Mouse (Mus musculus) forebrain, embryonic 11.5 days (tissue): ENCODE measurements around the gene Tcta. TPM values are rescaled to one million over a fixed set of nuclear protein-coding genes. Genes with fewer than 3 reads are reported as not detected.
A peak's percentile ranks its signal among the peaks of the same experiment; 100 is the strongest.

Source experiments
- ATAC-seq: fragments of 200-750 bp; cut with Nextera tagmentation; replicated peaks from 2 replicates; pipeline ENCODE4 v1.8.0; 2017; ENCODE audit warnings: moderate TSS enrichment; ENCODE audit not compliant: low FRiP score
- DNase-seq: peaks from one replicate; pipeline ENCODE4 v3.0.0-alpha.2; 2017; ENCODE audit warnings: low spot score
- H3K27ac ChIP-seq: fragments of 300-500 bp; sonication (generic); 2 replicates; pipeline ENCODE4 v1.5.1; 2014; ENCODE audit warnings: low read depth, low read length
- H3K27me3 ChIP-seq: fragments of 300-500 bp; sonication (generic); 2 replicates; pipeline ENCODE4 v1.6.1; 2014; ENCODE audit warnings: mild to moderate bottlenecking, low read length, mixed read lengths; ENCODE audit not compliant: control insufficient read depth, insufficient read depth
- H3K36me3 ChIP-seq: fragments of 300-500 bp; sonication (generic); 2 replicates; pipeline ENCODE4 v1.6.1; 2014; ENCODE audit warnings: mild to moderate bottlenecking, low read length, moderate library complexity, mixed read lengths; ENCODE audit not compliant: control insufficient read depth, insufficient read depth
- H3K4me1 ChIP-seq: fragments of 300-500 bp; sonication (generic); replicated peaks from 2 replicates; pipeline ENCODE4 v1.6.1; 2014; ENCODE audit warnings: low read length, mixed read lengths; ENCODE audit not compliant: control insufficient read depth, insufficient read depth
- H3K4me2 ChIP-seq: fragments of 300-500 bp; sonication (generic); 2 replicates; pipeline ENCODE4 v1.6.1; 2014; ENCODE audit warnings: low read depth, mild to moderate bottlenecking, low read length, moderate library complexity, mixed read lengths; ENCODE audit not compliant: severe bottlenecking
- H3K4me3 ChIP-seq: fragments of 300-500 bp; sonication (generic); 2 replicates; pipeline ENCODE4 v1.5.1; 2014; ENCODE audit warnings: low read depth, low read length
- H3K9ac ChIP-seq: fragments of 300-500 bp; sonication (generic); 2 replicates; pipeline ENCODE4 v1.6.1; 2014; ENCODE audit warnings: low read length
- H3K9me3 ChIP-seq: fragments of 300-500 bp; sonication (generic); 2 replicates; pipeline ENCODE4 v1.6.1; 2016; ENCODE audit warnings: low read length, mixed read lengths; ENCODE audit not compliant: control insufficient read depth
- WGBS: fragments of 180-500 bp; shearing (Covaris S2); extraction: QIAGEN DNeasy Blood & Tissue Kit; methylation state at CpG from one replicate; pipeline ENCODE4 v1.1.7; 2014; 5-methylcytosine and 5-hydroxymethylcytosine counted together
- polyA plus RNA-seq: library from polyadenylated mRNA; unstranded; fragments of >200 nt; fragmentation: Nextera tagmentation; extraction: Ambion mirVana; gene quantifications from 2 replicates; pipeline ENCODE4 v1.2.1, GENCODE M21; 2014

Tcta gene
- polyA plus RNA-seq, 1 experiment from 2014 or later, result 25.5 TPM

DNA sequence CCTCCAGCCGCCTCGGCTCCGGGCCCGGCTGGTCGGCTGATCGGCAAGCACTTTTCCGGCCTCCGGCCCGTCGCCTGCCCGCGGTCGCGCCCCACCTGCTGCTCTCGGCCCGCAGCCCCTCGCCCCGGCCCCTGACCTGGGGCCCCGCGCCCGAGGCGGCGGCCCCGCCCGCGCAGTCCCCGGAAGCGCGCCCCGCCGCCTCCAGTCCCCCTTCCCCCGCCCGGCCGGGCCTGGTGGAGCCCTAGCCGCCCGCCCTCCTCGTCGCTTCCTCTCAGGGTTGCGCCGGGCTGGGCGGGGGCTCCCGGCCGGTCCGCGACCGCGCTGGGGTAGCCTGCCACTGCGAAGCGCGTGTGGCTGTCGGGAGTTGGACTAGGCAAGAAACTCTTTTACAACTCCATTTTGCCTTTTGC lies 616 bp upstream of the Tcta start:
- Histone ChIP-seq H3K27ac (peak overlapping the region; percentile 99), H3K4me2 (peak overlapping the region; percentile 59), H3K36me3 (no peaks in the 10 kb centered on the region), H3K9ac (peak overlapping the region; percentile 94), H3K4me3 (peak overlapping the region; percentile 90), H3K4me1 (peaks cover 3% of the 10 kb centered on the region; the same call in 1 of the 2 replicates), H3K9me3 (no peaks in the 10 kb centered on the region), H3K27me3 (no peaks in the 10 kb centered on the region)
- WGBS, result under 1% methylated on average over 51 of the region's 51 CpGs
- ATAC-seq (peak; percentile 80), DNase-seq (peak; percentile 90)

DNA sequence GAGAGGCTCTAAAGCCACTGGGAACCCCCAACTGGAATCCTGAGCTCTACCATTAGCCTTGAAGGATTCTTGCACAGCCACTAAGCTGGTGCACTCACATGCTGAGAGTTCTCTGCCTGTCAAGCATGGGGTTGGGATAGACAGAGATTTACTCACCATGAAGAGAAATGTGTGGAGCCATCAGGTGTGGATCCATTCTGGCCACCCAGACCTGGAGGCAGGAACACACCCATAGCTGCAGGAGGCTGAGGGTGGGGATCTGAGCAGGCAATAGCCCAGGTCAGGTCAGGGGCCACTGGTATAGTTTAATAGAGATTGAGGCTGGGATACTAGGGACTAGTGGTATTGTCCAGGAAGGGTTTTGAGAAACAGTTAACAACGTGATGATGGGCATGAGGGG lies 790 bp downstream of the Tcta start:
- peak; percentile 55 for DNase-seq
- no peaks in the 10 kb centered on the region; the same call in 1 of the 2 replicates for H3K36me3 ChIP-seq

DNA sequence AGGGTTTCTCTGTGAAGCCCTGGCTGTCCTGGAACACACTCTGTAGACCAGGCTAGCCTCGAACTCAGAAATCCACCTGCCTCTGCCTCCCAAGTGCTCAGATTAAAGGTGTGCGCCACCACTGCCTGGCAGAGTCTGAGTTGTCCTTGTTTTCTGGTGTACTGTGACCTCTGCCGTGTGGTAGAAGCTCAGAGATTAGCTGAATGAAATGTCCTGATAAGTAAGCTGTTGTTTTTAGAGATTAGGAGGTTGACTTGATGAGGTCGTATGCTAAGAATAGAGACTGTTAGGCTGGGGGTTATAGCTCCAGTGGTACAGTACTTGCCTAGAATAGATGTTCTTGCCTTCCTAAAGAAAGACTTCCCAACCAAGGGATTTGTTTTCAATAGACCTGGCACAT lies 1.2 kb downstream of the Tcta start:
- peaks cover 3% of the 10 kb centered on the region; the same call in 1 of the 2 replicates for H3K4me1 ChIP-seq
- no peak for DNase-seq
- no peaks in the 10 kb centered on the region; the same call in 1 of the 2 replicates for H3K36me3 ChIP-seq
- H3K4me3 ChIP-seq, result peak overlapping the region; percentile 90
- H3K27me3 ChIP-seq, result no peaks in the 10 kb centered on the region
- no peak for ATAC-seq
- H3K9me3 ChIP-seq, result no peaks in the 10 kb centered on the region
- peak overlapping the region; percentile 90 for H3K4me2 ChIP-seq
- 84% methylated on average over 4 of the region's 4 CpGs for WGBS
- H3K27ac ChIP-seq, result no peak overlapping the region
- peak overlapping the region; percentile 85 for H3K9ac ChIP-seq

More for the DNA sequence above, 790 bp downstream of the Tcta start:
- Histone ChIP-seq H3K4me2 (peak overlapping the region; percentile 90), H3K9me3 (no peaks in the 10 kb centered on the region), H3K27ac (peak overlapping the region; percentile 99; the same call in 1 of the 2 replicates), H3K9ac (peak overlapping the region; percentile 85), H3K4me1 (peaks cover 3% of the 10 kb centered on the region; the same call in 1 of the 2 replicates), H3K4me3 (peak overlapping the region; percentile 90), H3K27me3 (no peaks in the 10 kb centered on the region)
- no peak for ATAC-seq
- WGBS, result 7% methylated on average over 1 of the region's 1 CpGs

DNA sequence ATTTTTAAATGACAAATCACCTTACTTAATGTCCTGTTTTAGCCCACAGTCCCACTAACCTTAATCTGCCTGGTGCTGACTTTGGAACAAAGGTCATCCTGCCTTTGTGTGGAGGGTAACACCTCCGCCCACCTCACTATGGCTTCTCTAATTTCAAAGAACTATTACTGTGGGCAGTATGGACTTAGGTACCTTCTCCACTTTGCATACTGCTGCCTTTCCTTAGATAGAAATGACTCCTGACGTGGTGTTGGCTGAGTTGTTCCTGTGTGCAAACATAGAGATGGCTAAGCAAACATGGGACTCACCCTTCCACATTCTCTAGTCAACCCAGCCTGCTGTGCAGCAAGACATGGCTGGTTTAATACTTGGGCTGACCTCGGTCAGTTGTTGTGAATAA lies 4.1 kb downstream of the Tcta start:
- H3K4me2 ChIP-seq, result no peak overlapping the region
- H3K4me1 ChIP-seq, result peaks cover 8% of the 10 kb centered on the region; the same call in 1 of the 2 replicates
- no peak overlapping the region for H3K4me3 ChIP-seq
- DNase-seq (no peak), ATAC-seq (no peak)
- WGBS, result 85% methylated on average over 3 of the region's 3 CpGs
- no peak overlapping the region for H3K27ac ChIP-seq
- no peaks in the 10 kb centered on the region; the same call in 1 of the 2 replicates for H3K36me3 ChIP-seq
- H3K9ac ChIP-seq, result no peak overlapping the region
- no peaks in the 10 kb centered on the region for H3K27me3 ChIP-seq
- H3K9me3 ChIP-seq, result no peaks in the 10 kb centered on the region

DNA sequence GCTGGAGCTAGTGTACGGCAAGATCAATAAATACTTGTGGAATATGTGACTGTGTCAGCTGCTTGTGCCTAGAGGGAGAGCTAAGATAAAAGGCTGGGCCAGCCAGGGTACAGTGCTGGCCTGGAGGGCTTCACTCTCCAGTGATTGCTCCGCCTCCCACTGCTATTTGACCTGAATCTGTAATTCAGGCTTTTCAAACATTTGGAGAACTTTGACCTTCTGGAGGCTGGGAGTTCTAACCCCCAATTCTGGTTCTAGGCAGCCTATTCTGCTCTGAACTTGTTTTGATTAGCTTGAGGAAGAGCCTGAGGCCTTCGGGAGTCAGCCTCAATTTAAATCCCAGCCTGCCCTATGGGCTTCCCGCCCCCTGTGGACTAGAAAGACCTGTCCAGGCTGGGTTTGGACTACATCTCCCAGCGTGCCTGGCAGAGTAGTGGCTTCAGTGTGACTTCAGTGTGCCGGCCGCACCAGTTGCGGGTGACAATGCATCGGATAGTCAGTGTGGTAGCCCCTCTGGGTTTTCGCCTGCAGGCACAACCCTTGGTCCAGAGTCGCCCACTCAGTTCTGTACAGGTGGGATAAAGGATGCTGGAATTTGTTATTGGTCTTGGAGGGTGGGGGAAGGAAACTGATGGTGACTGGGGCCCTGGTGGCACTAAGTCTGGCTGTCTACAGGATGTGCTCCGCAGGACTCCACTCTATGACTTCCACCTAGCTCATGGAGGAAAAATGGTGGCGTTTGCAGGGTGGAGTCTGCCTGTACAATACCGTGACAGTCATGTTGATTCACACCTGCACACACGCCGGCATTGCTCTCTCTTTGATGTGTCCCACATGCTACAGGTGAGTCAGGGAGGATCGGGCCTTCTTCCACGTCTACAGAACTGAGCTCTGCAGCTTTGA lies 9.3 kb downstream of the Tcta start, which contains the start of gene Amt:
TSS of gene Amt (plus strand) at position 401 of the 903 bp plus-strand sequence.
- no peaks in the 10 kb centered on the region for H3K9me3 ChIP-seq
- DNase-seq, result peak; percentile 75
- ATAC-seq, result peak; percentile 86
- no peaks in the 10 kb centered on the region for H3K27me3 ChIP-seq
- H3K27ac ChIP-seq, result peak within 1 kb of the TSS; percentile 62
- peak within 1 kb of the TSS; percentile 30 for H3K4me3 ChIP-seq
- WGBS, result 18% methylated on average over 18 of the region's 18 CpGs
- H3K36me3 ChIP-seq, result no peaks in the 10 kb centered on the region; the same call in 1 of the 2 replicates
- H3K9ac ChIP-seq, result peak within 1 kb of the TSS; percentile 55
- peak within 1 kb of the TSS; percentile 53 for H3K4me2 ChIP-seq
- peaks cover 10% of the 10 kb centered on the region for H3K4me1 ChIP-seq

DNA sequence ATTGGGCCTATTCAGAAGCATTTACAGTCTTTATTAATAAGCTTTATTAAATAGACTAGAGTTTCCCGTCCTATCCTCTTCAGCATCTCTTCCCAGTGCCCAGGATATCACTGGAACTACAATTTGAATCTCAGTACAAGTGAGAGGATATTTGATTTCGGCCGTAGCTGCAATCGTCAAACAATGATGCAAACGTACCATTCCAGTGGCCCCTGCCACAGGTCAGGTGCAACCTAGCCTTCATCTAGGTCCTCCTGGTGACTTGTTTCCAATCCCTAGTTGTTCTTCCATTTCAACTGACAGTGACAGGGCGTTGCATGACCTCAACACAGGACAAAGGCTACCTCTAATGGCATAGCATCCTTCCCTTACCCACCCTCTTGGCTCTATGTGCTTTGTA lies 15.2 kb downstream of the Tcta start:
- Histone ChIP-seq H3K27ac (no peak overlapping the region), H3K9ac (peak overlapping the region; percentile 53), H3K27me3 (no peaks in the 10 kb centered on the region), H3K36me3 (no peaks in the 10 kb centered on the region), H3K4me2 (peak overlapping the region; percentile 62), H3K4me3 (peak overlapping the region; percentile 45), H3K4me1 (peaks cover 4% of the 10 kb centered on the region; the same call in 1 of the 2 replicates), H3K9me3 (no peaks in the 10 kb centered on the region)
- no peak for DNase-seq
- WGBS, result 44% methylated on average over 6 of the region's 6 CpGs
- ATAC-seq, result no peak; the same call in 1 of the 2 replicates

DNA sequence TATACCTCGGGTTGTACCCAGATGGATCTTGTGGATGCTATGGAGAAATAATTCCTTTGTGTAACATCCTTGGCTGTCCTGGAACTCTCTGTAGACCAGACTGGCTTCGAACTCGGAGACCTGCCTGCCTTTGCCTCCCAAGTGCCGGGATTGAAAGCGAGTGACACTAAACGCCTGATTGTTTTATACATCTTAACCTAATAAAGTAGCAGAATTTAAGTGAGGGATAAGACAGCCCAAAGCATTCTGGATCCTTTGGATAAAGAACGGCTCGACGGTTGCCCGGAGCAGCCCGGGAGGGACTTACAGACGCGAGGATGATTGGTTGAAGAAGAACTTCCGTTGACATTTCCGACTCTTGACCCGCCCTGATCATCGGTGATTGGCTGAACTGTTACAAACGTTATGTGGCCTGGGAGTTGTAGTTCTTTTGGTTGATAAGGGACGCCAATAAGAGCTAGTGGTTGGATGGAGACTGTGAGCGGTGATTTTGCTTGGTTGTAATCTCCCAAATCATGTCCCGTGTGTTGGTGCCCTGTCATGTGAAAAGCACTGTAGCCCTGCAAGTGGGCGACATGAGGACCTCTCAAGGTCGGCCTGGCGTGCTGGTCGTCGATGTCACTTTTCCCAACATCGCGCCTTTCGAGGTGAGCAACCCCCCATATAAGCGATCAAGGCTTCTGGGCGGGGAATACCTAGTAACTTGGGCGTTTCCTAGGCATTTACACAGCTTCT lies 15.8 kb downstream of the Tcta start, which contains the start of gene Nicn1:
TSS of gene Nicn1 (plus strand) at position 414 of the 735 bp plus-strand sequence.
- H3K36me3 ChIP-seq, result no peaks in the 10 kb centered on the region
- no peaks in the 10 kb centered on the region for H3K27me3 ChIP-seq
- H3K4me3 ChIP-seq, result peak within 1 kb of the TSS; percentile 45
- H3K9me3 ChIP-seq, result no peaks in the 10 kb centered on the region
- H3K4me1 ChIP-seq, result peaks cover 4% of the 10 kb centered on the region; the same call in 1 of the 2 replicates
- peak within 1 kb of the TSS; percentile 66 for H3K9ac ChIP-seq
- H3K27ac ChIP-seq, result peak within 1 kb of the TSS; percentile 81; the same call in 1 of the 2 replicates
- WGBS, result under 1% methylated on average over 32 of the region's 32 CpGs
- ATAC-seq (peak; percentile 96), DNase-seq (peak; percentile 89)
- peak within 1 kb of the TSS; percentile 62 for H3K4me2 ChIP-seq

DNA sequence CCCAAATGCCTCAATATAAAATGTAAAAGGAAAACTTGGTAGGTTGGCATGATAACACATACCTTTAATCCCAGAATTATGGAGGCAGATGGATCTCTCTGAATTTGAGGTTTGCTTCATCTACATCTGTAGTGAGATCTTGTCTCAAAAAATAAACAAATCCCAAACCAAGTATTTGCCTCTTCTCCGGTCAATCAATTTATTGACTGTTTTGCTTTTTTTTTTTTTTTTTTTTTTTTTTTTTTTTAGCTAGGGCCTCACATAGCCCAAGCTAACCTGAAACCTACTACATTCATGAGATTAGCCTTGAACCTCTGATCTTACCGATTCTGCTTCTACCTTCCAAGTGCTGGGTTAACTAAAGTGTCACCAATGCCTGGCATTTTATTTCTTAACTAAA lies 16.6 kb downstream of the Tcta start:
- ATAC-seq (no peak), DNase-seq (no peak)
- H3K9ac ChIP-seq, result peak overlapping the region; percentile 66
- no peaks in the 10 kb centered on the region for H3K27me3 ChIP-seq
- H3K36me3 ChIP-seq, result no peaks in the 10 kb centered on the region
- WGBS, result 67% methylated on average over 2 of the region's 2 CpGs
- H3K4me3 ChIP-seq, result peak overlapping the region; percentile 45; the same call in 1 of the 2 replicates
- H3K27ac ChIP-seq, result 0 out of 2 replicates have a peak overlapping the region, but pooled peaks have one; percentile 81
- H3K4me1 ChIP-seq, result peaks cover 4% of the 10 kb centered on the region; the same call in 1 of the 2 replicates
- peak overlapping the region; percentile 56; the same call in 1 of the 2 replicates for H3K4me2 ChIP-seq
- no peaks in the 10 kb centered on the region for H3K9me3 ChIP-seq
